Mouse (Mus musculus): Measurements from ENCODE around the gene Atp5d.

DNA sequence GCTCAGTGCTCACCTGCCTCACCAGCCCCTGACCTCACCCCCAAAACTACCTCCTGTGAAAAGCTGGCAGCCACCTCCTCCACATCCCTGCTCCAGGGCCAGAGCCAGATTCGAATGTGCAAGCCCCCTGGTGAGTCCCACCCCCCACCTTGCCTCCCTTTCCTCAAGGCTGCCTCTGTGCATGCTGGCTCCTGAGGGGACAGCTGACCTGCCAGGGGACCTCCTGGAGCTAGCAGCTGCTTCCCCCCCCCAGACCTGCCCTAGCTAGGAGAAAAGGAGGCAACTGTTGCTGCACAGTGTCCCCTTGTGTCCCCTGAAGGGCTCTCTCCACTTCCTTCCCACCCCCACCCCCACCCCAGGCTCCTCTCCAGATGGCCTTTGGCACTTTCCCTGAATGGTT is 16.8 kb downstream of the Atp5d start:
- TF ChIP-seq CTCF (IDR thresholded peaks at IDR 0.05; ENCODE audit: borderline replicate concordance, insufficient read depth, low read depth, low read length) (no peak), POLR2A (IDR thresholded peaks at IDR 0.05; ENCODE audit: borderline replicate concordance, insufficient read depth, low read length) (no peak)

Measured in cerebellum, adult 2 months (tissue).